Mouse (Mus musculus): ENCODE results near the gene Evc. TPM values are rescaled to one million over a fixed set of nuclear protein-coding genes. Genes with fewer than 3 reads are reported as not detected.
A peak's percentile ranks its signal among the peaks of the same experiment; 100 is the strongest.

Evc gene
- polyA plus RNA-seq, 1 experiment from 2014 or later = 11.8 TPM

DNA sequence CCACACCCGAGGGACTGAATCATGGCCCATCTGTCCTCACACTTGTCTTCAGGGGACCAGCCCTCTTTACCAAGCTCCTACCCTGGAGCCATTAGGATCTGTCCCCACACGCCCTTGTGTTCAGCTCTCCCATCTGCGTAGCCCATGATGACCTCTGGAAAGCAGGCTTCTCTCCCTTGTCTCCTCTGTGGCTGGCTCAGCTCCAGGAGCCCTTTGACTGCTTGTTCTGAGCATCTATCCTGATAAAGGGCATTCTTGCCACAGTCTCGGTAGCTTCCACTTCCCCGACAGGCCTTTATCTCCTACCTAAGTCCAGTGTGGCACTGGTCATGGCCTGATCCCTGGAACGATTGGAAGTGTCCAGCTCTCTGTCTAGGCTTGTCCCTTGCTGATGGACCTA lies 10.0 kb downstream of the Evc start:
- H3K4me3 ChIP-seq (ENCODE audit: low read depth, low read length) = no peak overlapping the region
- H3K36me3 ChIP-seq (ENCODE audit: control insufficient read depth, insufficient read depth, low read length) = peaks cover 8% of the 10 kb centered on the region; the same call in 1 of the 2 replicates
- H3K9ac ChIP-seq (ENCODE audit: low read length) = no peak overlapping the region
- H3K9me3 ChIP-seq (ENCODE audit: control insufficient read depth, low read length) = no peaks in the 10 kb centered on the region
- H3K27ac ChIP-seq (ENCODE audit: low read depth, low read length) = no peak overlapping the region
- H3K4me1 ChIP-seq (ENCODE audit: control insufficient read depth, insufficient read depth, low read length) = no peaks in the 10 kb centered on the region
- DNase-seq (ENCODE audit: low spot score, missing footprints) (no peak), ATAC-seq (ENCODE audit: low FRiP score) (no peak)
- no peaks in the 10 kb centered on the region for H3K27me3 ChIP-seq (ENCODE audit: control insufficient read depth, insufficient read depth, low read length)
- no peak overlapping the region for H3K4me2 ChIP-seq
- WGBS = 88% methylated on average over 6 of the region's 6 CpGs

DNA sequence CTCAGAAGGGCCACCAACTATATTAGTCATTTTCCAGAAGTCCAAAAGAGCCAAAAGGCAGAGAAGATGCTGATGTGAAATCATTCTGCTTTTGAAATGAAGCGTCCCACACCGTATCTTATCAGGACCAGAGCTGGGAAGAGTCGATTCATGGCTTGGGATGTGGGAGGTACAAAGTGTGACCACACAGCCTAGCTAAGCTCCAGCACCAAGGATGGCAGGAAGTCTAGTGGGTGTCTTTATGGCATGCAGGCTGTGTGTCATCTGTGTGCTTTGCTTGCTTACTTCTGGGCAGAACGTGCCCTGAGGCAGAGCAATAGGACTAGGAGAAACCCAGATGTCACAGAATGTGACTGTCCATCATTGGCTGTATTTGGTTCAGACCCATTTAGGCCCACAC lies 15.9 kb downstream of the Evc start:
- Histone ChIP-seq H3K36me3 (ENCODE audit: control insufficient read depth, insufficient read depth, low read length) (peaks cover 17% of the 10 kb centered on the region), H3K27me3 (ENCODE audit: control insufficient read depth, insufficient read depth, low read length) (no peaks in the 10 kb centered on the region), H3K9me3 (ENCODE audit: control insufficient read depth, low read length) (no peaks in the 10 kb centered on the region), H3K4me1 (ENCODE audit: control insufficient read depth, insufficient read depth, low read length) (no peaks in the 10 kb centered on the region), H3K4me2 (no peak overlapping the region), H3K4me3 (ENCODE audit: low read depth, low read length) (no peak overlapping the region), H3K9ac (ENCODE audit: low read length) (no peak overlapping the region), H3K27ac (ENCODE audit: low read depth, low read length) (no peak overlapping the region)
- ATAC-seq (ENCODE audit: low FRiP score) (no peak), DNase-seq (ENCODE audit: low spot score, missing footprints) (no peak)
- 86% methylated on average over 4 of the region's 4 CpGs for WGBS

- Histone ChIP-seq H3K4me2 (no peak overlapping the region), H3K4me3 (ENCODE audit: low read depth, low read length) (no peak overlapping the region), H3K27ac (ENCODE audit: low read depth, low read length) (no peak overlapping the region), H3K4me1 (ENCODE audit: control insufficient read depth, insufficient read depth, low read length) (no peaks in the 10 kb centered on the region), H3K27me3 (ENCODE audit: control insufficient read depth, insufficient read depth, low read length) (no peaks in the 10 kb centered on the region), H3K9me3 (ENCODE audit: control insufficient read depth, low read length) (peaks cover 3% of the 10 kb centered on the region; the same call in 1 of the 2 replicates), H3K36me3 (ENCODE audit: control insufficient read depth, insufficient read depth, low read length) (peaks cover 23% of the 10 kb centered on the region), H3K9ac (ENCODE audit: low read length) (no peak overlapping the region)
- ATAC-seq (ENCODE audit: low FRiP score) (no peak), DNase-seq (ENCODE audit: low spot score, missing footprints) (no peak)
- 85% methylated on average over 3 of the region's 3 CpGs for WGBS
Measured at GRCm38 (mm10) chr5:37320174-37320573, 16.5 kb downstream of the Evc start.

DNA sequence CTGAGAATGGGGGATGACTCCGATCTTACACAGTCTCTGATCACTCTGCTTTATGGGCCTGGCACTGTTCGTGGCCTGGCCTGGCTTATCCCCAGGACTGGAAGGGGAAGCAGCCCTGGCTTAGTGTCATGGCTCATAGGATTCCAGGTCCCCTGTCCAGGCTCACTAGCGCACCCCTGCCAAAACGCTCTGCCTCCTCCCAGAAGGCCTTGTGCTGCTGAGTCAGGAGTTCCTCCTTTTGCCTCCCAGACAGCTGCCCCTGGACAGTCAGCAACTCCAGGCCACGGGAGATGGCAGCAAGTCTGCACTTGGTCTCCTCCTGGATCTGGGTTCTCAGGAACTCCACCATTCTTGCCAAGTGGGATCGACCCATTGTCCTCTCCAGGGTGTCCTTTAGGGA lies 18.0 kb downstream of the Evc start:
- no peak for ATAC-seq (ENCODE audit: low FRiP score)
- Histone ChIP-seq H3K4me1 (ENCODE audit: control insufficient read depth, insufficient read depth, low read length) (no peaks in the 10 kb centered on the region), H3K4me2 (no peak overlapping the region), H3K9me3 (ENCODE audit: control insufficient read depth, low read length) (peaks cover 3% of the 10 kb centered on the region; the same call in 1 of the 2 replicates), H3K36me3 (ENCODE audit: control insufficient read depth, insufficient read depth, low read length) (peaks cover 23% of the 10 kb centered on the region), H3K27ac (ENCODE audit: low read depth, low read length) (no peak overlapping the region), H3K4me3 (ENCODE audit: low read depth, low read length) (no peak overlapping the region), H3K27me3 (ENCODE audit: control insufficient read depth, insufficient read depth, low read length) (no peaks in the 10 kb centered on the region), H3K9ac (ENCODE audit: low read length) (no peak overlapping the region)
- DNase-seq (ENCODE audit: low spot score, missing footprints) = no peak
- 93% methylated on average over 6 of the region's 6 CpGs for WGBS

- Histone ChIP-seq H3K4me3 (ENCODE audit: low read depth, low read length) (no peak overlapping the region), H3K27ac (ENCODE audit: low read depth, low read length) (no peak overlapping the region), H3K36me3 (ENCODE audit: control insufficient read depth, insufficient read depth, low read length) (peaks cover 25% of the 10 kb centered on the region), H3K27me3 (ENCODE audit: control insufficient read depth, insufficient read depth, low read length) (no peaks in the 10 kb centered on the region), H3K4me2 (no peak overlapping the region), H3K4me1 (ENCODE audit: control insufficient read depth, insufficient read depth, low read length) (no peaks in the 10 kb centered on the region), H3K9ac (ENCODE audit: low read length) (no peak overlapping the region), H3K9me3 (ENCODE audit: control insufficient read depth, low read length) (peaks cover 3% of the 10 kb centered on the region; the same call in 1 of the 2 replicates)
- DNase-seq (ENCODE audit: low spot score, missing footprints) (no peak), ATAC-seq (ENCODE audit: low FRiP score) (no peak)
- 93% methylated on average over 12 of the region's 12 CpGs for WGBS
Measured at GRCm38 (mm10) chr5:37312980-37313722, 23.5 kb downstream of the Evc start.

GRCm38 (mm10) chr5:37310026-37310425 lies 26.7 kb downstream of the Evc start:
- Histone ChIP-seq H3K27ac (ENCODE audit: low read depth, low read length) (no peak overlapping the region), H3K27me3 (ENCODE audit: control insufficient read depth, insufficient read depth, low read length) (no peaks in the 10 kb centered on the region), H3K4me1 (ENCODE audit: control insufficient read depth, insufficient read depth, low read length) (no peaks in the 10 kb centered on the region), H3K4me2 (no peak overlapping the region), H3K4me3 (ENCODE audit: low read depth, low read length) (no peak overlapping the region), H3K9ac (ENCODE audit: low read length) (no peak overlapping the region), H3K36me3 (ENCODE audit: control insufficient read depth, insufficient read depth, low read length) (peaks cover 6% of the 10 kb centered on the region; the same call in 1 of the 2 replicates), H3K9me3 (ENCODE audit: control insufficient read depth, low read length) (no peaks in the 10 kb centered on the region; the same call in 1 of the 2 replicates)
- no peak for ATAC-seq (ENCODE audit: low FRiP score)
- WGBS = 95% methylated on average over 9 of the region's 9 CpGs
- no peak for DNase-seq (ENCODE audit: low spot score, missing footprints)

DNA sequence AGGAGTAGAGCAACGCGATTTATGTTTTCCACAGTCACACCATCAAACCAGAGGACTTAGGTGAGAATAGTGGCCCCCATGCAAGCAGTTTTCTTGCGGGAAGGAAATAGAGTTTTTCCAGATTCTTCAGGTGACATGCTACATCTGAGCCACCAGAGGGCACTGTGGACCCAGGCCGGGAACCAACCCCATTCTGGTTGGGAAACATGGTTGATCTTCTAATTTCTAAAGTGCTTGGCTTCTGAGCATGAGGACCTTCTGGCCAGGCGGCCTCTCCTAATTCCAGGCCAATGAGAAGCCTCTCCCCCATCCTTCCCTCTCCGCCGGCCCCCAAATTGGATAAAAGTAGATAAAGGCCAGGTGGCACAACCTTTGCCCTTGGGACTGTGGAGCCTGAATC lies 38.3 kb downstream of the Evc start:
- Histone ChIP-seq H3K27ac (ENCODE audit: low read depth, low read length) (no peak overlapping the region), H3K9ac (ENCODE audit: low read length) (no peak overlapping the region), H3K9me3 (ENCODE audit: control insufficient read depth, low read length) (no peaks in the 10 kb centered on the region), H3K4me2 (no peak overlapping the region), H3K36me3 (ENCODE audit: control insufficient read depth, insufficient read depth, low read length) (peaks cover 3% of the 10 kb centered on the region; the same call in 1 of the 2 replicates), H3K4me3 (ENCODE audit: low read depth, low read length) (no peak overlapping the region), H3K4me1 (ENCODE audit: control insufficient read depth, insufficient read depth, low read length) (no peaks in the 10 kb centered on the region), H3K27me3 (ENCODE audit: control insufficient read depth, insufficient read depth, low read length) (no peaks in the 10 kb centered on the region)
- 34% methylated on average over 7 of the region's 7 CpGs for WGBS
- DNase-seq (ENCODE audit: low spot score, missing footprints) (peak; percentile 88), ATAC-seq (ENCODE audit: low FRiP score) (no peak)

DNA sequence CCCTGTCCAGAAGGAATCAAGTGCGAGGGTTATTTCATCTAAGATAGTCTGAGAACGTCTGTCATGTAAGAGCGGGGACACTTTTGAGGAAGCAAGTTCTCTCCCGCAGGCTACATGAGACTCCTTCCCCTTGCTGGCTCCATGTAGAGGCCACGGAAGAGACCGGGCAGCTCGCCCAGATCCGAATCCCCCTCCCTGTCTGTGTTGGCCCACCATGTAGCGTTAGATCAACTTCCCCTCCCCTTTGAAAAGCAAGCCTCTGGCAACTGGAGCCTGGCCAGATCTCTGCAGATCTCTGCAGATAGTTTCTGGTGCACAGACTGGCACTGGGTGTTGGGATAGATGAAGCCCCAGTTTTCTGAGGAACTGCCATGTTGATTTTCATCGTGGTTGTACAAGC lies 40.0 kb downstream of the Evc start:
- H3K27ac ChIP-seq (ENCODE audit: low read depth, low read length) = no peak overlapping the region
- ATAC-seq (ENCODE audit: low FRiP score) = no peak
- no peak overlapping the region for H3K9ac ChIP-seq (ENCODE audit: low read length)
- no peaks in the 10 kb centered on the region for H3K9me3 ChIP-seq (ENCODE audit: control insufficient read depth, low read length)
- WGBS = 80% methylated on average over 10 of the region's 10 CpGs
- no peak overlapping the region for H3K4me2 ChIP-seq
- peaks cover 5% of the 10 kb centered on the region; the same call in 1 of the 2 replicates for H3K36me3 ChIP-seq (ENCODE audit: control insufficient read depth, insufficient read depth, low read length)
- H3K4me3 ChIP-seq (ENCODE audit: low read depth, low read length) = no peak overlapping the region
- DNase-seq (ENCODE audit: low spot score, missing footprints) = no peak
- no peaks in the 10 kb centered on the region for H3K4me1 ChIP-seq (ENCODE audit: control insufficient read depth, insufficient read depth, low read length)
- no peaks in the 10 kb centered on the region for H3K27me3 ChIP-seq (ENCODE audit: control insufficient read depth, insufficient read depth, low read length)

- peaks cover 7% of the 10 kb centered on the region; the same call in 1 of the 2 replicates for H3K36me3 ChIP-seq (ENCODE audit: control insufficient read depth, insufficient read depth, low read length)
- WGBS = 66% methylated on average over 9 of the region's 9 CpGs
- H3K4me2 ChIP-seq = no peak overlapping the region
- ATAC-seq (ENCODE audit: low FRiP score) (no peak), DNase-seq (ENCODE audit: low spot score, missing footprints) (peak; percentile 92)
- H3K9me3 ChIP-seq (ENCODE audit: control insufficient read depth, low read length) = no peaks in the 10 kb centered on the region
- no peak overlapping the region for H3K4me3 ChIP-seq (ENCODE audit: low read depth, low read length)
- no peak overlapping the region for H3K9ac ChIP-seq (ENCODE audit: low read length)
- H3K27ac ChIP-seq (ENCODE audit: low read depth, low read length) = no peak overlapping the region
- no peaks in the 10 kb centered on the region for H3K27me3 ChIP-seq (ENCODE audit: control insufficient read depth, insufficient read depth, low read length)
- no peaks in the 10 kb centered on the region for H3K4me1 ChIP-seq (ENCODE audit: control insufficient read depth, insufficient read depth, low read length)
Measured at GRCm38 (mm10) chr5:37290983-37291382, 45.7 kb downstream of the Evc start.

Data from midbrain, embryonic 11.5 days (tissue).